Mouse (Mus musculus) cerebellum, postnatal 36 days (tissue): ENCODE data around the gene Kl.
A peak's percentile ranks its signal among the peaks of the same experiment; 100 is the strongest.

Experiments
- DNase-seq, 2 experiments: peaks; one replicate each; pipeline ENCODE4 v3.0.0; 2021 to 2022; ENCODE audit warnings: mixed read lengths in 2 of 2

Gene Kl

GRCm38 (mm10) chr5:150952328-150952668 is at the start of gene Kl:
Gene Kl, plus strand, starts transcription at chr5:150952607.
- DNase-seq, result no peak

- no peak for DNase-seq
These were observed 46.1 kb upstream of the Kl start for GRCm38 (mm10) chr5:150906053-150907040.

- no peak for DNase-seq
These were observed 40.3 kb upstream of the Kl start for GRCm38 (mm10) chr5:150912156-150912555.

GRCm38 (mm10) chr5:150912656-150913055 is 39.8 kb upstream of the Kl start:
- DNase-seq, result no peak

- DNase-seq, result no peak
These were observed 37.0 kb upstream of the Kl start for GRCm38 (mm10) chr5:150915080-150916055.

- peak in 1 of 2 experiments; percentile 6 for DNase-seq
These were observed 35.1 kb upstream of the Kl start for GRCm38 (mm10) chr5:150917131-150917858.

GRCm38 (mm10) chr5:150918599-150918998 is 33.8 kb upstream of the Kl start:
- no peak for DNase-seq

- DNase-seq, result no peak
These were observed 33.1 kb upstream of the Kl start for GRCm38 (mm10) chr5:150919269-150919668.

- no peak for DNase-seq
These were observed 32.4 kb upstream of the Kl start for GRCm38 (mm10) chr5:150919961-150920360.

- no peak for DNase-seq
These were observed 23.0 kb upstream of the Kl start for GRCm38 (mm10) chr5:150929406-150929805.

- DNase-seq, result no peak
These were observed 19.8 kb upstream of the Kl start for GRCm38 (mm10) chr5:150932596-150932995.

- DNase-seq, result peak; percentile 59 to 69
These were observed 16.2 kb upstream of the Kl start for GRCm38 (mm10) chr5:150936213-150936612.

GRCm38 (mm10) chr5:150936807-150937206 is 15.6 kb upstream of the Kl start:
- DNase-seq, result no peak

- no peak for DNase-seq
These were observed 14.9 kb upstream of the Kl start for GRCm38 (mm10) chr5:150937501-150937900.

GRCm38 (mm10) chr5:150945576-150945975 is 6.8 kb upstream of the Kl start:
- no peak for DNase-seq

- no peak for DNase-seq
These were observed 3.3 kb upstream of the Kl start for GRCm38 (mm10) chr5:150949131-150949530.

GRCm38 (mm10) chr5:150951325-150951724 is 1.1 kb upstream of the Kl start:
- no peak for DNase-seq

GRCm38 (mm10) chr5:150952669-150953521 is 488 bp downstream of the Kl start:
- DNase-seq, result no peak

GRCm38 (mm10) chr5:150954791-150955190 is 2.4 kb downstream of the Kl start:
- DNase-seq, result no peak

GRCm38 (mm10) chr5:150959861-150960260 is 7.5 kb downstream of the Kl start:
- no peak for DNase-seq

- no peak for DNase-seq
These were observed 9.2 kb downstream of the Kl start for GRCm38 (mm10) chr5:150961615-150962014.

- DNase-seq, result no peak
These were observed 10.3 kb downstream of the Kl start for GRCm38 (mm10) chr5:150962756-150963155.
